Comparison of ENCODE assay signal across 19 mouse cellular contexts in the genomic region with DNA sequence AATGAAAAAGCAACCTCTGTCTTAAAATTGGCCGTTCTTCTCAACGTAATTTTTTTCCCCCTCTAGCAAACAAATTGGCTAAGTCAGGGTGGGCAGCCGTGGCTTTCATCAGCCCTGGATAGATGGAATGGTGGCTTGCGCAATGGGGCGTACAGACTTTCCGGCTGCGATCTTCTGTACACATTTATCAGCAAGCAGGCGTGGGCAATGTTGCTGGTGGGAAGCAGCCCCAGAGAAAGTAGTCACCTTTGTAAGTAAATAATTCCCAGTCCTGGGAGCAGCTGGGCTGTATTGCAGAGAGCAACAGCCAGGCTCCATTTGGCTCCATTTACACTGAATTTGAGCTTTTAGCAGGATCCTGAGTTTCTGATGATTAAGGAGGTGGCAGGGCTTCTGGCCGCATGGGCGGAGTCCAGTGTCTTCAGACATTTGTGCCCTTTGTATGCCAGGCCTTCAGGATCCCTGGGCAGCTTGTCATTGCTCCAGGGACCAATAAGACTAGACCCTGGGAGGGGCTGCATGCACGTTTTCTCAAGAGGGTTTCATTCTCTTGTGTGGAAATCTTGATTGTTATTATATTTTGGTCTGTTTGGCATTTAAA.
A peak's percentile ranks its signal among the peaks of the same experiment; 100 is the strongest.
DNase-seq lines count a peak whose midpoint lies in the region; ATAC-seq and TF ChIP-seq lines count a peak whose summit lies in the region.
"Had no signal": no experiment of that assay in that cellular context is flagged by ENCODE, and none has a peak within 500 bp of the region (broad histone marks: within the 10 kb centered on the region; RNA-seq: fewer than 3 reads in every experiment).

No protein-coding gene starts in this region.

- no peaks in the 10 kb centered on the region for H3K36me3 ChIP-seq in hindbrain, embryonic 12.5 days
- no peaks in the 10 kb centered on the region for H3K36me3 ChIP-seq in hindbrain, embryonic 11.5 days (ENCODE audit: control insufficient read depth, insufficient read depth, low read length)
- H3K36me3 ChIP-seq in midbrain, postnatal 0 days (ENCODE audit: insufficient read depth, low read length), result no peaks in the 10 kb centered on the region
- no peaks in the 10 kb centered on the region for H3K36me3 ChIP-seq in midbrain, embryonic 11.5 days (ENCODE audit: control insufficient read depth, insufficient read depth, low read length)
- H3K36me3 ChIP-seq in lung, embryonic 16.5 days (ENCODE audit: control insufficient read depth, insufficient read depth, low read length), result no peaks in the 10 kb centered on the region
- H3K36me3 ChIP-seq in neural tube, embryonic 15.5 days, result no peaks in the 10 kb centered on the region
- H3K36me3 ChIP-seq: embryonic facial prominence, embryonic 15.5 days; kidney, embryonic 15.5 days; midbrain, embryonic 13.5 days had no signal

- no peak overlapping the region for H3K4me2 ChIP-seq in hindbrain, embryonic 12.5 days (replicated peaks)
- no peak overlapping the region for H3K4me2 ChIP-seq in hindbrain, embryonic 11.5 days (replicated peaks; ENCODE audit: low read depth, low read length)
- H3K4me2 ChIP-seq in midbrain, postnatal 0 days (ENCODE audit: low read depth, low read length, poor library complexity, severe bottlenecking), result no peak overlapping the region
- no peak overlapping the region for H3K4me2 ChIP-seq in midbrain, embryonic 11.5 days
- H3K4me2 ChIP-seq in lung, embryonic 16.5 days (ENCODE audit: low read depth, low read length), result no peak overlapping the region; the same call in 1 of the 2 replicates
- H3K4me2 ChIP-seq in neural tube, embryonic 15.5 days, result peak overlapping the region; percentile 19; the same call in 1 of the 2 replicates
- H3K4me2 ChIP-seq: embryonic facial prominence, embryonic 15.5 days; forebrain, embryonic 13.5 days; heart, embryonic 11.5 days; kidney, embryonic 15.5 days; midbrain, embryonic 13.5 days had no signal

- no peak overlapping the region for H3K4me3 ChIP-seq in hindbrain, embryonic 12.5 days
- no peak overlapping the region for H3K4me3 ChIP-seq in hindbrain, embryonic 11.5 days (ENCODE audit: low read depth, low read length)
- no peak overlapping the region for H3K4me3 ChIP-seq in midbrain, postnatal 0 days (ENCODE audit: low read depth, low read length)
- H3K4me3 ChIP-seq in midbrain, embryonic 11.5 days (ENCODE audit: low read depth, low read length), result no peak overlapping the region
- H3K4me3 ChIP-seq in lung, embryonic 16.5 days (ENCODE audit: low read length), result no peak overlapping the region
- no peak overlapping the region for H3K4me3 ChIP-seq in neural tube, embryonic 15.5 days (replicated peaks)
- H3K4me3 ChIP-seq: embryonic facial prominence, embryonic 15.5 days; forebrain, embryonic 13.5 days; kidney, embryonic 15.5 days; midbrain, embryonic 13.5 days; myocyte had no signal

- 74% methylated on average over 11 of the region's 11 CpGs for WGBS in hindbrain, embryonic 12.5 days
- WGBS in hindbrain, embryonic 11.5 days, result 84% methylated on average over 11 of the region's 11 CpGs
- 86% methylated on average over 11 of the region's 11 CpGs for WGBS in midbrain, postnatal 0 days
- WGBS in midbrain, embryonic 11.5 days, result 89% methylated on average over 11 of the region's 11 CpGs
- 46% methylated on average over 11 of the region's 11 CpGs for WGBS in lung, embryonic 16.5 days
- WGBS in neural tube, embryonic 15.5 days, result 47% methylated on average over 11 of the region's 11 CpGs

- DNase-seq in hindbrain, embryonic 11.5 days (ENCODE audit: low spot score), result no peak
- peak; percentile 12 for DNase-seq in midbrain, postnatal 0 days (ENCODE audit: low spot score)
- no peak for DNase-seq in midbrain, embryonic 11.5 days (ENCODE audit: low spot score, missing footprints)
- DNase-seq in layer of hippocampus, postnatal 25 days (ENCODE audit: extremely low spot score in 1 of 2, low spot score in 1 of 2), result no peak
- DNase-seq in kidney, adult 11 months, result no peak
- DNase-seq: embryo, embryonic 11 days; heart, postnatal 14 days; thymus, postnatal 4 days had no signal

- 0 out of 2 replicates have a peak, but pooled peaks have one; percentile 38 for ATAC-seq in hindbrain, embryonic 12.5 days (ENCODE audit: low FRiP score)
- ATAC-seq in hindbrain, embryonic 11.5 days (ENCODE audit: low FRiP score), result no peak
- no peak for ATAC-seq in midbrain, postnatal 0 days (ENCODE audit: low FRiP score)
- ATAC-seq in midbrain, embryonic 11.5 days (ENCODE audit: low FRiP score), result no peak
- peak; percentile 85 for ATAC-seq in lung, embryonic 16.5 days (ENCODE audit: low read depth)
- peak; percentile 62; the same call in 1 of the 2 replicates for ATAC-seq in neural tube, embryonic 15.5 days (ENCODE audit: low FRiP score)
- ATAC-seq: forebrain, embryonic 13.5 days; inflammation-experienced regulatory T-cells, adult 6 months; midbrain, embryonic 13.5 days had no signal

- peaks cover 10% of the 10 kb centered on the region for H3K4me1 ChIP-seq in hindbrain, embryonic 12.5 days
- no peaks in the 10 kb centered on the region; the same call in 1 of the 2 replicates for H3K4me1 ChIP-seq in hindbrain, embryonic 11.5 days (replicated peaks; ENCODE audit: control insufficient read depth, insufficient read depth, low read length)
- no peaks in the 10 kb centered on the region for H3K4me1 ChIP-seq in midbrain, postnatal 0 days (ENCODE audit: insufficient read depth, low read length)
- H3K4me1 ChIP-seq in midbrain, embryonic 11.5 days (ENCODE audit: control insufficient read depth, insufficient read depth, low read length), result peaks cover 6% of the 10 kb centered on the region; the same call in 1 of the 2 replicates
- peaks cover 10% of the 10 kb centered on the region for H3K4me1 ChIP-seq in lung, embryonic 16.5 days (replicated peaks; ENCODE audit: control insufficient read depth, insufficient read depth, low read length)
- peaks cover 20% of the 10 kb centered on the region for H3K4me1 ChIP-seq in neural tube, embryonic 15.5 days
- H3K4me1 ChIP-seq: embryonic facial prominence, embryonic 15.5 days; kidney, embryonic 15.5 days had no signal

- no peak for TF ChIP-seq CTCF in midbrain, postnatal 0 days (IDR thresholded peaks at IDR 0.05)

- H3K9ac ChIP-seq in hindbrain, embryonic 12.5 days, result no peak overlapping the region
- H3K9ac ChIP-seq in hindbrain, embryonic 11.5 days (ENCODE audit: low read depth, low read length), result no peak overlapping the region
- no peak overlapping the region for H3K9ac ChIP-seq in midbrain, postnatal 0 days (replicated peaks; ENCODE audit: low read length, poor library complexity, severe bottlenecking)
- no peak overlapping the region for H3K9ac ChIP-seq in midbrain, embryonic 11.5 days (ENCODE audit: low read length)
- no peak overlapping the region for H3K9ac ChIP-seq in lung, embryonic 16.5 days (ENCODE audit: low read length)
- H3K9ac ChIP-seq in neural tube, embryonic 15.5 days (replicated peaks), result no peak overlapping the region
- H3K9ac ChIP-seq: embryonic facial prominence, embryonic 15.5 days; forebrain, embryonic 13.5 days; kidney, embryonic 15.5 days; midbrain, embryonic 13.5 days had no signal

- no peaks in the 10 kb centered on the region for H3K9me3 ChIP-seq in hindbrain, embryonic 12.5 days (replicated peaks)
- H3K9me3 ChIP-seq in hindbrain, embryonic 11.5 days (ENCODE audit: control insufficient read depth, low read length), result no peaks in the 10 kb centered on the region
- no peaks in the 10 kb centered on the region for H3K9me3 ChIP-seq in midbrain, postnatal 0 days (ENCODE audit: low read length)
- no peaks in the 10 kb centered on the region for H3K9me3 ChIP-seq in midbrain, embryonic 11.5 days (ENCODE audit: control insufficient read depth, low read length)
- H3K9me3 ChIP-seq in lung, embryonic 16.5 days (ENCODE audit: control insufficient read depth, low read length), result no peaks in the 10 kb centered on the region
- H3K9me3 ChIP-seq in neural tube, embryonic 15.5 days (replicated peaks), result no peaks in the 10 kb centered on the region
- H3K9me3 ChIP-seq: embryonic facial prominence, embryonic 15.5 days; forebrain, embryonic 13.5 days; kidney, embryonic 15.5 days; midbrain, embryonic 13.5 days had no signal

- H3K27ac ChIP-seq in hindbrain, embryonic 12.5 days, result peak overlapping the region; percentile 44
- H3K27ac ChIP-seq in hindbrain, embryonic 11.5 days (ENCODE audit: low read depth, low read length), result no peak overlapping the region
- no peak overlapping the region for H3K27ac ChIP-seq in midbrain, postnatal 0 days (ENCODE audit: low read depth, low read length)
- no peak overlapping the region for H3K27ac ChIP-seq in midbrain, embryonic 11.5 days (ENCODE audit: low read depth, low read length)
- no peak overlapping the region for H3K27ac ChIP-seq in lung, embryonic 16.5 days (ENCODE audit: low read length)
- 0 out of 2 replicates have a peak overlapping the region, but pooled peaks have one; percentile 28 for H3K27ac ChIP-seq in neural tube, embryonic 15.5 days (replicated peaks)
- H3K27ac ChIP-seq: embryonic facial prominence, embryonic 15.5 days; forebrain, embryonic 13.5 days; kidney, embryonic 15.5 days; macrophage; midbrain, embryonic 13.5 days had no signal

- H3K27me3 ChIP-seq in hindbrain, embryonic 12.5 days, result no peaks in the 10 kb centered on the region
- no peaks in the 10 kb centered on the region for H3K27me3 ChIP-seq in hindbrain, embryonic 11.5 days (ENCODE audit: control insufficient read depth, insufficient read depth, low read length)
- no peaks in the 10 kb centered on the region for H3K27me3 ChIP-seq in midbrain, postnatal 0 days (ENCODE audit: insufficient read depth, low read length)
- no peaks in the 10 kb centered on the region for H3K27me3 ChIP-seq in midbrain, embryonic 11.5 days (ENCODE audit: control insufficient read depth, insufficient read depth, low read length)
- no peaks in the 10 kb centered on the region for H3K27me3 ChIP-seq in lung, embryonic 16.5 days (ENCODE audit: control insufficient read depth, insufficient read depth, low read depth, low read length)
- no peaks in the 10 kb centered on the region for H3K27me3 ChIP-seq in neural tube, embryonic 15.5 days (replicated peaks)
- H3K27me3 ChIP-seq: embryonic facial prominence, embryonic 15.5 days; forebrain, embryonic 13.5 days; kidney, embryonic 15.5 days had no signal

Comparison
In these comparisons a context has a peak if more than half of its experiments do, and no peak if none do; other contexts are left out.
1. ATAC-seq: peak in hindbrain, embryonic 12.5 days (single experiment), lung, embryonic 16.5 days (single experiment) and neural tube, embryonic 15.5 days (single experiment); none in hindbrain, embryonic 11.5 days (single experiment), midbrain, postnatal 0 days (single experiment) and midbrain, embryonic 11.5 days (single experiment).
2. H3K27ac ChIP-seq: peak in hindbrain, embryonic 12.5 days (single experiment) and neural tube, embryonic 15.5 days (single experiment); none in hindbrain, embryonic 11.5 days (single experiment), midbrain, postnatal 0 days (single experiment), midbrain, embryonic 11.5 days (single experiment) and lung, embryonic 16.5 days (single experiment).